ENCODE assay signal across 8 mouse cellular contexts in the genomic region with DNA sequence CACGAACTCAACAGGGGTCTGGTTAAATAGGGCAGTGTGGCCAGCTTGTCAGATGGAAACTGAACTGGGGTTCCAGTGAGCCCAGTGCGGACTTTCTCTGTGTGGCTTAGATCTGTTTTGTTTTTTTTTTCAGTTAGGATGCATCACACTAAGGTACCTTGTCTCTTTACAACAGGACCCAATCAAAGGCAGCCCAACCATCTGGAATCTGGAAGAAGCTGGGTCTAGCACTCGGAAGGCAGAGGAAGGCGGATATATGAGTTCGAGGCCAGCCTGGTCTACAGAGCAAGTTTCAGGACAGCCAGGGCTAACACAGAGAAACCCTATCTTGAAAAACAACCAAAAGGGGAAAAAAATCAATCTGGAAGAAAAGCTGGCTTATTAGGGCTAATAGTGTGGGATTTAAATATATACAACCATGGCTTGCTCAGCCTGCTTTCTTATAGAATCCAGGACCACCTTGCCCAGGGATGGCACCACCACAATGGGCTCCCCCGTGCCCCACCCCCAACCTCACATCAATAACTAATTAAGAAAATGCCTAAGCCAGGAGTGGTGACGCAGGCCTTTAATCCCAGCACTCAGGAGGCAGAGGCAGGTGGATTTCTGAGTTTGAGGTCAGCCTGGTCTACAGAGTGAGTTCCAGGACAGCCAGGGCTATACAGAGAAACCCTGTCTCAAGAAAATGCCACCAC. TPM values are rescaled to one million over a fixed set of nuclear protein-coding genes. Genes with fewer than 3 reads are reported as not detected.
A peak's percentile ranks its signal among the peaks of the same experiment; 100 is the strongest.
DNase-seq lines count a peak whose midpoint lies in the region; ATAC-seq lines count a peak whose summit lies in the region.

No protein-coding gene starts in this region.

- H3K27me3 ChIP-seq in megakaryocyte, embryonic 14.5 days (replicated peaks) = no peaks in the 10 kb centered on the region
- no peaks in the 10 kb centered on the region for H3K27me3 ChIP-seq in liver, embryonic 12.5 days (replicated peaks)

- H3K9me3 ChIP-seq in megakaryocyte, embryonic 14.5 days = no peaks in the 10 kb centered on the region
- H3K9me3 ChIP-seq in liver, embryonic 12.5 days (replicated peaks) = no peaks in the 10 kb centered on the region

- intact Hi-C loops in left cerebral cortex, postnatal 4 days (cut with DNase I) = loop anchor here (5.0 kb wide), 1 partner anchor 49 kb away; a partner anchor contains a TSS

- H3K36me3 ChIP-seq in megakaryocyte, embryonic 14.5 days (replicated peaks; ENCODE audit: low read length) = peaks cover 19% of the 10 kb centered on the region
- peaks cover 19% of the 10 kb centered on the region for H3K36me3 ChIP-seq in liver, embryonic 12.5 days

- 75% methylated on average over 7 of the region's 7 CpGs for WGBS in liver, embryonic 12.5 days (ENCODE audit: insufficient replicate concordance)

- H3K4me3 ChIP-seq in megakaryocyte, embryonic 14.5 days (replicated peaks) = peak overlapping the region; percentile 92
- peak overlapping the region; percentile 64 for H3K4me3 ChIP-seq in liver, embryonic 12.5 days

- peak; percentile 44 for DNase-seq in cerebellum, adult 11-12 months
- DNase-seq in cerebellum, postnatal 36 days = no peak
- DNase-seq in yolk sac, embryonic 10.5 days (ENCODE audit: low spot score) = no peak
- DNase-seq in left cerebral cortex, postnatal 4 days = no peak
- DNase-seq in urinary bladder, postnatal 4 days (ENCODE audit: low spot score in 2 of 2) = no peak

- peaks cover 67% of the 10 kb centered on the region for H3K4me1 ChIP-seq in megakaryocyte, embryonic 14.5 days
- peaks cover 81% of the 10 kb centered on the region for H3K4me1 ChIP-seq in liver, embryonic 12.5 days

- H3K27ac ChIP-seq in liver, embryonic 12.5 days = peak overlapping the region; percentile 90

- H3K4me2 ChIP-seq in liver, embryonic 12.5 days = peak overlapping the region; percentile 92

- H3K9ac ChIP-seq in liver, embryonic 12.5 days = peak overlapping the region; percentile 49

- no peak for ATAC-seq in megakaryocyte, adult 5-6 weeks (ENCODE audit: poor library complexity, severe bottlenecking)
- no peak for ATAC-seq in liver, embryonic 12.5 days

RNA-seq across cellular contexts. Expression of a gene that starts 1.9 kb away (rescaled TPM):
- polyA plus RNA-seq in megakaryocyte, embryonic 14.5 days (2012; ENCODE audit: insufficient read depth, low replicate concordance) = 42.5 and 52.2 TPM in 2 replicates
- total RNA-seq in megakaryocyte, adult 5-6 weeks (2015) = 5.1 and 8.0 TPM in 2 replicates
- total RNA-seq in megakaryocyte, adult 5-6 weeks (2017) = 10.3 and 14.0 TPM in 2 replicates
- polyA plus RNA-seq in liver, embryonic 12.5 days (2016; fragmentation: Nextera tagmentation; extraction: Ambion mirVana) = 9.9 and 10.8 TPM in 2 replicates
- total RNA-seq in left cerebral cortex, postnatal 4 days (2021) = 1 to 10 TPM; 4.1 TPM

RNA-seq across cellular contexts. Expression of a gene that starts 7.5 kb away (rescaled TPM):
- 74.5 and 552 TPM in 2 replicates for polyA plus RNA-seq in megakaryocyte, embryonic 14.5 days (2012; ENCODE audit: insufficient read depth, low replicate concordance)
- 134 and 144 TPM in 2 replicates for total RNA-seq in megakaryocyte, adult 5-6 weeks (2015)
- total RNA-seq in megakaryocyte, adult 5-6 weeks (2017) = 93.8 and 113 TPM in 2 replicates
- polyA plus RNA-seq in liver, embryonic 12.5 days (2016; fragmentation: Nextera tagmentation; extraction: Ambion mirVana) = 630 and 674 TPM in 2 replicates
- total RNA-seq in left cerebral cortex, postnatal 4 days (2021) = 100 to 1,000 TPM; 275 to 296 TPM

RNA-seq across cellular contexts. Expression of a gene that starts 22.7 kb away (rescaled TPM):
- 35.1 and 61.7 TPM in 2 replicates for polyA plus RNA-seq in megakaryocyte, embryonic 14.5 days (2012; ENCODE audit: insufficient read depth, low replicate concordance)
- total RNA-seq in megakaryocyte, adult 5-6 weeks (2015) = 31.8 and 32.7 TPM in 2 replicates
- total RNA-seq in megakaryocyte, adult 5-6 weeks (2017) = 56.3 and 58.5 TPM in 2 replicates
- polyA plus RNA-seq in liver, embryonic 12.5 days (2016; fragmentation: Nextera tagmentation; extraction: Ambion mirVana) = 87.5 and 94.1 TPM in 2 replicates
- 100 to 1,000 TPM; 192 to 202 TPM for total RNA-seq in left cerebral cortex, postnatal 4 days (2021)

RNA-seq across cellular contexts. Expression of a gene that starts 22.8 kb away (rescaled TPM):
- polyA plus RNA-seq in megakaryocyte, embryonic 14.5 days (2012; ENCODE audit: insufficient read depth, low replicate concordance) = 27.2 and 32.4 TPM in 2 replicates
- total RNA-seq in megakaryocyte, adult 5-6 weeks (2015) = 160 and 180 TPM in 2 replicates
- total RNA-seq in megakaryocyte, adult 5-6 weeks (2017) = 168 and 185 TPM in 2 replicates
- polyA plus RNA-seq in liver, embryonic 12.5 days (2016; fragmentation: Nextera tagmentation; extraction: Ambion mirVana) = 193 TPM in 2 replicates
- total RNA-seq in left cerebral cortex, postnatal 4 days (2021) = 10 to 100 TPM in 1 of 2 experiments, 1 to 10 TPM in 1; 6.9 to 10.8 TPM

RNA-seq across cellular contexts. Expression of a gene that starts 27.1 kb away (rescaled TPM):
- not detected in 2 replicates for polyA plus RNA-seq in megakaryocyte, embryonic 14.5 days (2012; ENCODE audit: insufficient read depth, low replicate concordance)
- total RNA-seq in megakaryocyte, adult 5-6 weeks (2015) = not detected in 2 replicates
- 0.26 and 3.9 TPM in 2 replicates for total RNA-seq in megakaryocyte, adult 5-6 weeks (2017)
- not detected in 2 replicates for polyA plus RNA-seq in liver, embryonic 12.5 days (2016; fragmentation: Nextera tagmentation; extraction: Ambion mirVana)
- total RNA-seq in left cerebral cortex, postnatal 4 days (2021) = 1 to 10 TPM; 2.1 to 4.3 TPM
